Mouse (Mus musculus) myocyte (in vitro differentiated cells): ENCODE results near the gene Tph1. TPM values are rescaled to one million over a fixed set of nuclear protein-coding genes. Genes with fewer than 3 reads are reported as not detected.
A peak's percentile ranks its signal among the peaks of the same experiment; 100 is the strongest.

ENCODE experiments used
- H3K27me3 ChIP-seq: one replicate; pipeline ENCODE4 v1.6.1; 2011; ENCODE audit not compliant: control insufficient read depth, insufficient read depth, insufficient read length
- H3K36me3 ChIP-seq: one replicate; pipeline ENCODE4 v1.6.1; 2011; ENCODE audit not compliant: control insufficient read depth, insufficient read depth
- H3K4me2 ChIP-seq: one replicate; pipeline ENCODE4 v1.6.1; 2011; ENCODE audit warnings: low read depth, control low read depth
- H3K4me3 ChIP-seq: one replicate; pipeline ENCODE4 v1.5.1; 2011; ENCODE audit warnings: mild to moderate bottlenecking, control low read depth, moderate library complexity
- H3K79me2 ChIP-seq: one replicate; pipeline ENCODE4 v1.6.1; 2011; ENCODE audit not compliant: control insufficient read depth, insufficient read depth
- H3ac ChIP-seq: one replicate; pipeline ENCODE4 v1.6.1; 2011; ENCODE audit not compliant: control insufficient read depth, insufficient read length
- CEBPB ChIP-seq: IDR thresholded peaks from 2 replicates; pipeline ENCODE4 v1.6.1; 2011; ENCODE audit warnings: mild to moderate bottlenecking, moderate library complexity; ENCODE audit not compliant: poor library complexity, insufficient read depth, severe bottlenecking
- E2F4 ChIP-seq: IDR thresholded peaks from one replicate; pipeline ENCODE4 v1.6.1; 2011; ENCODE audit warnings: mild to moderate bottlenecking, control low read depth, moderate library complexity; ENCODE audit not compliant: insufficient read depth
- MAX ChIP-seq: IDR thresholded peaks from one replicate; pipeline ENCODE4 v1.6.1; 2011; ENCODE audit warnings: low read depth, mild to moderate bottlenecking, control low read depth
- MYOD1 ChIP-seq, 3 experiments: IDR thresholded peaks; one replicate each; pipeline ENCODE4 v1.6.1; 2011; ENCODE audit warnings: control low read depth in 2 of 3, low read depth in 2 of 3, mild to moderate bottlenecking in 2 of 3, moderate library complexity in 1 of 3; ENCODE audit not compliant: insufficient read length in 2 of 3, control insufficient read depth in 1 of 3
- MYOG ChIP-seq, 3 experiments: IDR thresholded peaks; one replicate each; pipeline ENCODE4 v1.6.1; 2011; ENCODE audit warnings: control low read depth in 2 of 3, low read depth in 2 of 3, mild to moderate bottlenecking in 2 of 3; ENCODE audit not compliant: insufficient read length in 2 of 3, control insufficient read depth in 1 of 3, insufficient read depth in 1 of 3
- POLR2A ChIP-seq: IDR thresholded peaks from one replicate; pipeline ENCODE4 v1.6.1; 2011; ENCODE audit warnings: low read depth, mild to moderate bottlenecking, control low read depth, moderate library complexity; ENCODE audit not compliant: insufficient read length
- POLR2AphosphoS2 ChIP-seq: IDR thresholded peaks from one replicate; pipeline ENCODE4 v1.6.1; 2011; ENCODE audit warnings: low read depth, control low read depth; ENCODE audit not compliant: insufficient read length
- REST ChIP-seq: IDR thresholded peaks from one replicate; pipeline ENCODE4 v1.6.1; 2011; ENCODE audit warnings: mild to moderate bottlenecking, control low read depth, moderate library complexity; ENCODE audit not compliant: insufficient read depth, insufficient read length
- SRF ChIP-seq: IDR thresholded peaks from one replicate; pipeline ENCODE4 v1.6.1; 2011; ENCODE audit warnings: low read depth; ENCODE audit not compliant: control insufficient read depth, insufficient read length
- TCF12 ChIP-seq: IDR thresholded peaks from one replicate; pipeline ENCODE4 v1.6.1; 2011; ENCODE audit warnings: mild to moderate bottlenecking, control low read depth; ENCODE audit not compliant: poor library complexity, insufficient read depth, severe bottlenecking
- TCF3 ChIP-seq: IDR thresholded peaks from one replicate; pipeline ENCODE4 v1.6.1; 2011; ENCODE audit warnings: low read depth, control low read depth; ENCODE audit not compliant: insufficient read length
- USF1 ChIP-seq: IDR thresholded peaks from one replicate; pipeline ENCODE4 v1.6.1; 2011; ENCODE audit warnings: low read depth, mild to moderate bottlenecking, control low read depth, moderate library complexity
- polyA plus RNA-seq: library from polyadenylated mRNA; unstranded; fragments of >200 nt; fragmentation: generic; extraction: Trizol; gene quantifications from one replicate; pipeline ENCODE4 v1.2.1, GENCODE M21; 2012; ENCODE audit warnings: missing spikeins

The Tph1 gene
- polyA plus RNA-seq, 1 experiment: 0.17 TPM

DNA sequence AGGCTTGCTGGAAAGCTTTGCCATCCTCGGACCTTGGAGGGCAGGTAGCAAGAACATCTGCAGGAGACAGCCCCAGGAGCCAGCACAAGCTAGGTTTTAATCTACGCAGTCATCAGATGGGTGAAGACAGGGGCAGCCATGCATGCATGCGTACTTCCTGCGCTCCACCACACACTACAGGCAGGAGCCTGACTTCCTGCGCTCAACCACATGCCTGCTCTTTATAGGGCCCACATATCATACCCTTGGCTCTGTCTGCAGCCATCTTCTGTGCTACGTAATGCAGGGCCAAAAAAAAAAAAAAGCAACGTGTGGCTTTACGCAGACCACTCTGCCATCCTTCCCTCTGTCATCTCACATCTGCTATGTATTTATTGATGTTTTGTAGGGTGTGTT is 65.3 kb downstream of the Tph1 start:
- Histone ChIP-seq H3ac (no peak overlapping the region), H3K36me3 (no peaks in the 10 kb centered on the region), H3K27me3 (no peaks in the 10 kb centered on the region), H3K4me3 (no peak overlapping the region), H3K79me2 (no peaks in the 10 kb centered on the region), H3K4me2 (no peak overlapping the region)
- TF ChIP-seq MAX: no peak
- no peak for TF ChIP-seq USF1
- TF ChIP-seq E2F4: no peak
- no peak for TF ChIP-seq POLR2A
- no peak for TF ChIP-seq MYOD1 (IDR thresholded peaks at IDR 0.05; ENCODE audit: control insufficient read depth in 1 of 3, insufficient read length in 2 of 3, low read depth in 2 of 3)
- TF ChIP-seq CEBPB: no peak
- no peak for TF ChIP-seq TCF3
- no peak for TF ChIP-seq MYOG (IDR thresholded peaks at IDR 0.05; ENCODE audit: control insufficient read depth in 1 of 3, insufficient read depth in 1 of 3, insufficient read length in 2 of 3, low read depth in 2 of 3)
- no peak for TF ChIP-seq TCF12
- no peak for TF ChIP-seq SRF
- TF ChIP-seq POLR2AphosphoS2: no peak
- TF ChIP-seq REST: no peak

DNA sequence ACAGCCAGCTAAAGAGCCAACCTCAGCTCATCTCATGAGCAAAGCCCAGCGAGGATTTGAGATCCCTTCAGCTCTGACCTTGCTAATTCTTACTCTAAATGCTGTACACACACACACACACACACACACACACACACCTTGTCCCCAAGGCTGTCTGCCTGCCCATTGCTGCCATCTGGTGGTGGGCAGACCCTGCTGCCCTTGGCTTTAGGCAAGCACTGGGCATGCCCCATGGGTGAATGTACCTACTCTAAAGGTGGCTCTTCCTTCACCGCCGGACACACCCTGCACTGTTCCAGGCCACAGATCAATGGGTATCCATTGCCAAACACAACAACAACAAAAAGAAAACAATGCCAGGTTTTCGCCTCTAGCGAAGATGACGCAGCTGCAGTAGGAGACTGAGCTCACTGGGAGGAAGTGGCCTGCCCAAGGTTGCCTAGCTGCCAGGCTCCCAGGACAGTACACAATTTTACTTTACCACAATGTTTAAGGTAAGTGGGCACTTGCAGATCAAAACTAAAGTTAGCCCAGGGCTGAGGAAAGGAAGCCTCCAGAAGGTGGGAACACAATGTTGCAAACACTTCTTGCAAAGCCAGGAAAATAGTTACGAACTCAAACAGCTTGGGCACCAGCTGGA is 65.8 kb downstream of the Tph1 start:
- Histone ChIP-seq H3ac (no peak overlapping the region), H3K4me3 (no peak overlapping the region), H3K36me3 (no peaks in the 10 kb centered on the region), H3K79me2 (no peaks in the 10 kb centered on the region), H3K27me3 (no peaks in the 10 kb centered on the region), H3K4me2 (no peak overlapping the region)
- no peak for TF ChIP-seq MAX
- no peak for TF ChIP-seq MYOG (IDR thresholded peaks at IDR 0.05; ENCODE audit: control insufficient read depth in 1 of 3, insufficient read depth in 1 of 3, insufficient read length in 2 of 3, low read depth in 2 of 3)
- TF ChIP-seq SRF: no peak
- no peak for TF ChIP-seq TCF3
- no peak for TF ChIP-seq TCF12
- TF ChIP-seq REST: no peak
- TF ChIP-seq POLR2AphosphoS2: no peak
- TF ChIP-seq POLR2A: no peak
- TF ChIP-seq MYOD1 (IDR thresholded peaks at IDR 0.05; ENCODE audit: control insufficient read depth in 1 of 3, insufficient read length in 2 of 3, low read depth in 2 of 3): no peak
- no peak for TF ChIP-seq E2F4
- TF ChIP-seq CEBPB: no peak
- no peak for TF ChIP-seq USF1

DNA sequence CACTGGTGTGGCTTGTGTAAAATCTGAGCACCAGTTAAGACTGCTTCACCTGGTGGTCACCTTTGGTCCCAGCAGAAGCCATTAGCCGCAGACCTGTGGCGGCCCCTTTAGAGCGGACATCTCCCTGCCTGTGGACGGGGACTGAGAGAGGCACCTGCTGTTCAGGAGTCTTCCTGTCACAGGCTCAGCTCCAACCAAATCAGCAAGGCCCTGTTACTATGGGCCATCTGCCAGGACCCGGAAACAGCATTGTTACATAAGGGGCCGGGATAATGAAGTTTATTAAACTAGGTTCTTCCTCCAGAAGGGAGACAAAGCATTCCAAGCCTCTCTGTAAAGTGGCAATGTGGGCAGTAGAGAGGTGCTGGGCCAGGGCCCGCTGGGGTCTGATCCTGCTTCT is 69.3 kb downstream of the Tph1 start:
- Histone ChIP-seq H3K79me2 (no peaks in the 10 kb centered on the region), H3K36me3 (no peaks in the 10 kb centered on the region), H3K4me3 (no peak overlapping the region), H3K4me2 (no peak overlapping the region), H3ac (no peak overlapping the region), H3K27me3 (no peaks in the 10 kb centered on the region)
- no peak for TF ChIP-seq E2F4
- TF ChIP-seq REST: no peak
- no peak for TF ChIP-seq POLR2AphosphoS2
- no peak for TF ChIP-seq SRF
- no peak for TF ChIP-seq MYOD1 (IDR thresholded peaks at IDR 0.05; ENCODE audit: control insufficient read depth in 1 of 3, insufficient read length in 2 of 3, low read depth in 2 of 3)
- no peak for TF ChIP-seq CEBPB
- TF ChIP-seq USF1: no peak
- TF ChIP-seq POLR2A: no peak
- TF ChIP-seq TCF3: no peak
- TF ChIP-seq TCF12: no peak

DNA sequence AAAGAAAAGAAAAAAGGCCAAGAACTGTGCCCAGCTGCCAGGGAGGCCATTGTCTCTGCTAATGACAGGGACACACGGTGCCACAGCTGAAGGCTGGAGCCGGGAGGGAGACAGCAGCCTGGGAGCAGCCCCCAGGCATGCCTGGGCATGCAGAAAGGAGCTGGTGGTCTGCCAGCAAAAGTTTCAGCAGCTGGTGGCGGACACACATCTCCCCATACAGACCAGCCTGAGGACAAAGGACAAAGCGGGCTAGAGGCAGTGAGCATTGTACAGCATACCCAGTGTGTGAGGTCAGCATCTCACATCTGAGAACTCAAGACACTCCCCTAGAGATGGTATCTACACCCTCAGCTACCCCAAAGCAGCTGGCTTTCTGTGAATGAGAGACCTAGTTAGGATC is 70.3 kb downstream of the Tph1 start:
- Histone ChIP-seq H3K36me3 (no peaks in the 10 kb centered on the region), H3K4me2 (peak overlapping the region; percentile 42), H3K4me3 (no peak overlapping the region), H3K27me3 (no peaks in the 10 kb centered on the region), H3ac (no peak overlapping the region), H3K79me2 (no peaks in the 10 kb centered on the region)
- no peak for TF ChIP-seq CEBPB
- peak; percentile 25 for TF ChIP-seq POLR2A
- TF ChIP-seq E2F4: no peak
- peak in 2 of 3 experiments; percentile 27 to 76 for TF ChIP-seq MYOD1 (IDR thresholded peaks at IDR 0.05; ENCODE audit: control insufficient read depth in 1 of 3, insufficient read length in 2 of 3, low read depth in 2 of 3)
- TF ChIP-seq USF1: no peak
- peak; percentile 30 to 87 (median 43) for TF ChIP-seq MYOG (IDR thresholded peaks at IDR 0.05; ENCODE audit: control insufficient read depth in 1 of 3, insufficient read depth in 1 of 3, insufficient read length in 2 of 3, low read depth in 2 of 3)
- peak; percentile 1 for TF ChIP-seq TCF12
